Mouse (Mus musculus): ENCODE results near the gene Pakap.

Pakap gene

GRCm38 (mm10) chr4:57812916-57813575, 245.1 kb downstream of the Pakap start:
- DNase-seq = peak; percentile 53

- DNase-seq = no peak
These were observed 245.6 kb downstream of the Pakap start for GRCm38 (mm10) chr4:57813576-57813945.

- DNase-seq = no peak
These were observed 247.4 kb downstream of the Pakap start for GRCm38 (mm10) chr4:57815355-57815754.

GRCm38 (mm10) chr4:57816146-57816545, 248.2 kb downstream of the Pakap start:
- DNase-seq = no peak

GRCm38 (mm10) chr4:57820839-57821374, 252.9 kb downstream of the Pakap start:
- no peak for DNase-seq

- no peak for DNase-seq
These were observed 253.8 kb downstream of the Pakap start for GRCm38 (mm10) chr4:57821556-57822356.

DNA sequence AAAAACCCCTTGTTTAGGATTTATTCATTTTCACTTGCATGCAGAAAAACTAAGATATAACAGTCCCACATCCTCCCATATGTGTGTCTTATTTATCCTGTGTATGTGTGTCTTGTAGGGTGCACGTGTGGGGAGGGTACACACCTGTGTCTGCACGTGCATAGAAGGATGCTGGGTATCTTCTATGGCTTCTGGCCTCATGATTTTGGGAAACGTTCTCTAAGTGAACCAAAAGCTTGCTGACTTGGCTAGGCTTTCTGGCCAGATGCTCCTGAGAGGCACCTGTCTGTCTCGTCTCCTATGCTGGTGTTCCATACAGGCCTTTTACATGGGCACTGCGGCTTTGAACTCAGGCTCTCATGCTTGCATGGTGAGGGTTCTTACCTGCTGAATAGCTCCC, 254.7 kb downstream of the Pakap start:
- DNase-seq = no peak

- DNase-seq = no peak
These were observed 256.8 kb downstream of the Pakap start for GRCm38 (mm10) chr4:57824626-57825240.

- no peak for DNase-seq
These were observed 258.3 kb downstream of the Pakap start for GRCm38 (mm10) chr4:57826272-57826671.

DNA sequence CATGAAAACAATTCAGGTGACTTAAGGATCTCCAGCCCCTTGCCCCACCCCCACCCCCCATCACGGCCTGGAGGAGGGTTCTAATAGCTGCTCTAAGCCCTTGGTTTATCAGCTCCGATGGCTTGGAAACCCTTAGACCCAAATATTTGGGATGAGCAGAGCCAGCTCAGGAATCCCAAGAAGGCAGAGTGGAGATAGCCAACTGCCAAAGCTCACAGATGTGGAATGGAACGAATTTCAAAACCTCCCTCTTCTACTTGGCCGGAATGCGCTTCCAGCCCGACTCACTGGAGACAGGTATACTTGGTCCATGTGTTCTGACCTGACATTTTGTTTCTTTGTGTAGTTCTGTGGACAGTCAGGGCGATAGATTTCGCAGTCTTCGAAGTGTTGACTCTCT, 261.2 kb downstream of the Pakap start:
- DNase-seq = no peak

- DNase-seq = no peak
These were observed 261.8 kb downstream of the Pakap start for GRCm38 (mm10) chr4:57829740-57830139.

- DNase-seq = no peak
These were observed 264.3 kb downstream of the Pakap start for GRCm38 (mm10) chr4:57832318-57832717.

GRCm38 (mm10) chr4:57833060-57833459, 265.1 kb downstream of the Pakap start:
- no peak for DNase-seq

DNA sequence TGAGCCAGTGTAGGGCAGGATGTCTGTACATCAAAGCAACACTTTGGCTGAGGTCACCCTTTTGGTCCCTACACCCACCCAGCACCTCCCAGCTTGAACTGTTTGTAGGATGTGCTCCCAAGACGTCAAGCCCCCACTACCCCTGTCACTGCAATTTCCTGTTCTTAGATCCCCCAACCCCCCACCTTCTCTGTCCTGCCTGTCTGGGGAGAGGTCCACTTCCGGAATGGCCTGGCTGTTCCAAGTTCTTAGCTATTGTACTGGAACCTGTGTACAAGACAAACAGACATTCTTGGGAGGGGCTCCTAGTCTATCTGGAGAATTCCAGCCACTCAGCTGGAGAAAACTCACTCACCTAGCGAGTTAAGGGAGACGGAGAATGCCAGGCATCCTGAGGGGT, 266.2 kb downstream of the Pakap start:
- peak; percentile 61 for DNase-seq

- no peak for DNase-seq
These were observed 269.1 kb downstream of the Pakap start for GRCm38 (mm10) chr4:57837089-57837488.

- no peak for DNase-seq
These were observed 271.4 kb downstream of the Pakap start for GRCm38 (mm10) chr4:57839343-57839742.

GRCm38 (mm10) chr4:57841911-57842310, 273.9 kb downstream of the Pakap start:
- DNase-seq = no peak

- peak; percentile 40 for DNase-seq
These were observed 274.7 kb downstream of the Pakap start for GRCm38 (mm10) chr4:57842472-57843305.

DNA sequence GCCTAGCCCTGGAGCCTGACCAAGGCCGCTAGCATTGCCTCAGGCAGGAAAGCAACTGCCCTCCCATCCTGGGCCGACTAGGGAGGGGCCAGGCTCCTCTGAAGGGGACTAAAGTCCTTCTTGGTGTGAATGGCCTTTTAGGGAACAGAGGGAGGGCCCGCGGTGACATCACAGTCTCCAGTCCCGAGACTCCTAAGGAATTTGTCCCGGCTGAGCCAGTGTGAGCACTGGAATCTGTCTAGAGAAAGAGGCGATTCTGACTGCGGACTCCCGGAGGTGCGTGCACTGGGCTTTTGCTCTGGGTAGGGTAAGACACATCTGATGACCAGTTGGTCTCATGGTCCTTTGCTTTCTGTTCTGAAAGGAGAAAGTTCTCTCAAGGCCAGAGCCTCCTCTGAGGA, 277.1 kb downstream of the Pakap start:
- DNase-seq = peak; percentile 90

DNA sequence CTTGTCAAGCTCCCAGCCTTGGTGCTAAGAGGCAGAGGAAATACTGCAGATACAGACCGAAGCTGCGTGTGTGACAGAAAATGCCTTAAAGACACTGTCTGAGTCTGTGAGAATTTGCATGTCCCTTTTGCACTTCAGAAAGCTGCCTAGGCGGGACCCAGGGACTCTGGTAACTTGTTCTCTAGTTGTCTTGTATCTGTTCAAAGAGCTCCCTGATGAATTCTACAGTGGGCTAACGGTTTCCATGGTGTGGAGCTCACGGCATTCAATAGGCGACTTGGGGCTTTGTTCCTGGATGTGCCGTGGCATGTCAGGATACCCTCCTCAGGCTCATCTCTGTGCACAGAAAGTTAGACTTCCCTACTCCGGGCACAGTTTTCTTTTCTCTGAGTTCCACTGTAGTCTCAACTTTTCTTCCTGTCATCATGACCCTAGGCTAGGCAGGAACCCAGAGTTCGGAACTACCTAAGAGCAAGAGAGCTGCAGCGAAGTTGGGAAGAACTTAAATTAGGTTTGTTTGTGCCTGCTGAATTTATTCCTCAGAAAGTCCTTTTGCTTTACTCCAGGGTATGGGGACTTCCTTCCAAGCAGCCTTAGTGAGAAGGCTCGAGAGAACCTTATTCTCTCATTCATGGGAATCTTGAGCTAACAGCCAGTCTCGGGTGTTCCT, 277.7 kb downstream of the Pakap start:
- no peak for DNase-seq

- DNase-seq = no peak
These were observed 278.5 kb downstream of the Pakap start for GRCm38 (mm10) chr4:57846381-57846990.

GRCm38 (mm10) chr4:57846991-57847422, 279.0 kb downstream of the Pakap start:
- DNase-seq = peak; percentile 53
